Mouse (Mus musculus) cortical plate, adult 2 months (tissue): ENCODE results near the gene Vamp2.

Source experiments
- CTCF ChIP-seq: fragments of 200-500 bp; IDR thresholded peaks from 2 replicates; pipeline ENCODE4 v1.5.1; 2011; ENCODE audit warnings: mild to moderate bottlenecking, control low read depth, low read length; ENCODE audit not compliant: insufficient read depth; ENCODE audit errors: extremely low read depth
- POLR2A ChIP-seq: fragments of 200-500 bp; IDR thresholded peaks from 2 replicates; pipeline ENCODE4 v1.6.1; 2011; ENCODE audit warnings: mild to moderate bottlenecking, low read length, control low read depth; ENCODE audit not compliant: insufficient read depth; ENCODE audit errors: extremely low read depth

- TF ChIP-seq CTCF (no peak), POLR2A (no peak)
Measured at GRCm38 (mm10) chr11:69116843-69117242, 28.6 kb downstream of the Vamp2 start.
